Mouse (Mus musculus): ENCODE measurements around the gene Hspa1a.
"Not testable (repeated sequence)": the region's sequence is repeated elsewhere in the genome, so short reads cannot be mapped to it uniquely, and the experiment has no call there.

Gene Hspa1a

DNA sequence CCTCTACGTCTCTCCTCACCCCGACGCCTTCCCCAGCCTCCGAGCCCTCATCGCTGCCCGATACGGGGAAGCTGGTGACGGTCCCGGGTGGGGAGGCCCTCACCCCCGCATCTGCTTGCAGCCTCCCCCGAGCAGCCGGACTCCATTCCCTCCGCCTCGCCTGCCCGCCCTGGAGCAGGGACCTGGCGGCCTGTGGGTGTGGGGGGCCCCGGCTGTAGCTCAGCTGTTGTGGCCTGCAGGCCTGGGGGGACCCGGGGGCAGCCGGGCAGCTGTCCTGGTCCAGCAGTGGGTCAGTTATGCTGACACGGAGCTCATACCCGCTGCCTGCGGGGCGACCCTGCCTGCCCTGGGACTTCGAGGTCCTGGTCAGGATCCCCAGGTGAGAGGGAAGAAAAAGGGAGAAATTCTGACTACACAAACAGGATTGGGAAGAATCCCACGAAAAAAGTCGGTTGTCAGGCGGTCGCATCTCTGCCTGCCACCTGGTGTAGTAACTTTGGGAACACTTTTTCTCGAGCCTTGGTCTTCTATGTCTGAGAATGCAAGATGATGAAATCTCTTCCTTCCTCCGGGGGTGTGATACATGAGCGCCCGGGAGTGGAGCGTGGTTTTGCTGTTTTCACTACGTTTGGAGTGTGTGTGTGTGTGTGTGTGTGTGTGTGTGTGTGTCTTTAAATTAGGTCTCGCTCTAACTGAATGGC lies 29.6 kb upstream of the Hspa1a start:
- DNase-seq (ENCODE audit: low read depth, low spot score) = no peak

DNA sequence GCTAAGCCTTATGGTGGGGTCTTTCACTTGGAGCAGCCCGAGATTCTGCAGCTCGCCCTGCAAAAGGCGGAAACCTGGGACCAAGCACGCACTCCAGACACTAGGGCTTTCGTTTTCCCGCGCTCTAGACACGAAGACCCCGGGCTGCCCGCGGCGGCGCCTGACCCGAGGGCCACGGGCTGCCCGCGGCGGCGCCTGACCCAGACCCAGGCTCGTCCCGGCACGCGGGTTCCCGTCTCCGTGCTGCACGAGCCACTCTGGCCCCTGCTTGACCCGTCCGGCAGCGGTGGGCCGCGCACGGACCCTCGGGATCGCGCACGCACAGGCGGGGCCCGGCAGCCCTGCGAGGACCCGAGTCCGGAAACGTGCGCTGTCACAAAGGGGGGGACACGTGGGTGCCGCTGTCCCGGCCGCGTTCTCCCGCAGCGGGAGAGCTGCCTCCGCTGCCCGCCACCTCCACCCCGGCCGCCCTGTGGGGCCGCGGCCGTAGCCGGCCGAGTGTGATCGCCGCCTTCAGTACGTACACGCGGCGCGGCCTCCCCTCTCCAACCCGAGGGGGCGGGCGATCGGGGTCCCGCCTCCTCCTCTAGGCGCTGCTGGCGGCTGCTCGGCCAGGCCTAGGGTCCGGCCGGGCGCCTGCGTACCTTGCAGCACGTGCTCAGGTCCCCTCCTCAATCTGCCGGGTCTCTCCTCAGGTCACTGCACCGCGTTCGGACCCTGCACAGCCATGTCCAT lies 28.9 kb upstream of the Hspa1a start, which contains the start of gene Vars:
Gene Vars (plus strand): TSS at position 271 of the 735 bp plus-strand sequence.
- DNase-seq (ENCODE audit: low read depth, low spot score) = peak; percentile 89

DNA sequence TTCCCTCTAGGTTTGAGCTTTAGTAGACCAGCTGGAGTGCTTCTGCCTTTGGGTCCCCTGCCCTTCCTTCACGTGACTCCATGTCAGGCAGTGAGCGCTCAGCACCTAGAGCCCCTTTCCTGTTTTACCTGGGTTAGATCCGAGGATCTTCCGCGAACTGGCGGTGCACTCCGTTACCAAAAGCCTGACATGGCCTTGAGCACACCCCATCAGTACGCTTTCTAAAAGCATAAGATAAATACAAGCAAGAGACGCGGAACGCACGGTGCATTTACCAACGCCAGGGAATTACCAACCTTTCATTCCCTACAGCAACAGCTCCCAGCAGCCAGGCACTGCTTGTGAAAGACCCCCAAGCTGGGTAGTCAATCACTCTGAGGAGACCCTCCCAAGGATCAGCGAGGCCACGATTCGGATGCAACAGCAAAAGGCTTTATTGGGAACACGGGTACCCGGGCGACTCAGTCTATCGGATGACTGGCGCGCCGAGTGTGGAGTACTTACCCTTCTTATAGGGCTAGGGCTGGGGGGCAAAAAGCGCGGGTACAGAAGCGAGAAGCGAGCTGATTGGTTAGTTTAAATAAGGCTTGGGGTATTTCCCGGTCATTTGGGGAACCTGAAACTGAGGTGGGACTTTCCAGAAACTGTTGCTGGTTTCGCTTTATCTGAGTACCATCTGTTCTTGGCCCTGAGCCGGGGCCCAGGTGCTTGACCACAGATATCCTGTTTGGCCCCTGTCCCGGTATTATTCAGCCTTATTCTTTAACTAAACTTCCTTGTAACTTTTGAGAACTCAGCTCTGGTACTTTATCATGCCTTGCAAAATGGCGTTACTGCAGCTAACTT lies 28.1 kb upstream of the Hspa1a start:
- DNase-seq (ENCODE audit: low read depth, low spot score) = peak; percentile 53

DNA sequence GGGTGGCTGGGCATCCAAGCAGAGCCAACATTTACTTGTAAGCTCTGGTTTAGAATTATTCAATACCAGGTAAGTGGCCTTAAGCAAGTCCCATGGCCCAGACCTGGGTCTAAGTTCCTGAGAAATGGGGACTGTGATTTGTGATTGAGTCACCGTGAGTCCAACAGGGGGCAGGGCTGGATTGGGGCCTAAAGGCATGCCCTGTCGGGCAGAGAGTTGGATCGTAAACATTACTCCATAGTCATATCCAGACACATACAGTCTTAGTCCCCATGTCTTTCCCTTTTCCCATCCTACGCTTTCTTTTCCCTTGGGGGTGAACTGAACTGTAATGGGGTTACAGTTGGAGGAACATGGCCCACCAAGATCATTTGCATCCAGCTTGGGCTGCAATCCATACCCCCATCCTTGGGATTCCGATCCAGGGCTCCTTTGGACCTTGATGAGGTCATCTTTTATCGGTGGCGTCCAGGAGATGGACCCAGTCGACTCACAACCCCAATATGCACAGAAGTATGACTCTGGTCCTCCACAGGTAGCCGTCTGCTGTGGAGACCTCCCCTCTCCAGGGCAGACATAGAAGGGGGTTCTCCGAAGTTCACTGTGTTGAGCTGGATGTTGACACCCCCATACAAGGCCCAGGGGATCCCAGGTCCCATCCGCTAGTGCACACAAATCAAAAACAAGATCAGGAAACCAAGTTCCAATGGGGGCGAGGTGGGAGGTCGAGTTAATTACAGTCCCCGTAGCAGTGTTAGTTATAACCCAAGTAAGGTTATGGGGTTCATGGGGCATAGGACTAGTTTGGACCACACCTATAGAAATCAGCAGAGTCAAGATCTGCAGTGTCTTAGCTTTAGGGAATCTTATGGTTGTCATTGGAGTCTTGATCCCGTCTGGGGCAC lies 26.8 kb upstream of the Hspa1a start:
- DNase-seq (ENCODE audit: low read depth, low spot score) = no peak

DNA sequence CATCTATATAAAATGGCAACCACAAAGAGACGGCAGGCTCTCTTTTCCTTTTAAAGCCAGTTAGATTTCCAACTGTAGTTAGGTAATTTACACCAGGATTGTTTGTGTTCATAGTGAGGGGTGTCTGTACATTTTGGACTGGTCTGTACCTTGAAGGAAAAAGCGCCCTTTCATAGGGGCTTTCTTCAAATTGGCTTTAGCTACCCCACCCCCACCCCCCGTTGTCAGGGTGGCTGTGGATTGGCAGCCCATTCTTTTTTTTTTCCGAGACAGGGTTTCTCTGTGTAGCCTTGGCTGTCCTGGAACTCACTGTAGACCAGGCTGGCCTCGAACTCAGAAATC lies 25.2 kb upstream of the Hspa1a start:
- no peak for DNase-seq (ENCODE audit: low read depth, low spot score)

DNA sequence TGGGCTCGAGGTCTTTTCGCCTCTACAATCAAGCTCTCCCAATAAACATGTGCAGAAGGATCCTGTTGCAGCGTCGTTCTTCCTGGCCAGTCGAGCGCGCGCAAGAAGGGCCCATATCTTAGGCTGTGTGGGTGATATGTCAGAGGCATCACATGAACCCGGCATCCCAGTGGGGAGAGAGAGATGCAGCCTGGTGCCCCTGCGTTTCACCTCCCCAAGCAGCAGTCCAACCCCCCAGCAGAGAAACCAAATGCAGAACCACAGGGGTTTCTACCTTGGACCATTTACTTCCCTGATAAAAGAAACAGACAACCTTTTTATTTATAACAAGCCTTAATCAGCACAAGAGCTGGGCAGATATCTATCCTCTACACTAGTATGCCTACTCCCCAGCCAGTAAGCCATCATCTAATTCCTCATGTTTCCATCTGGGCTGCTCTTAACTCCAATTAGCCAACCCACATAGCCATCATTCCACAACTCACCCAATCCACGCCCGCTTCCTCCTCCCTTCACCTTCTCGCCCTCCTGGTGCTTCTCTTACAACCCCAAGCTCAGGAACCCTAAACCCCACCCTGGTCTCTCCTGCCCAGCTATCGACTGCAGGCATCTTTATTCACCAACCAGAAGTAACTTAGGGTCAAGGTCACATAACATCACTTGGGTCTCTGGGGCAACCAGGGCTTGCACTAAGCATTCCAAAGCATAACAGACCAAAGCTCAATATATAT lies 24.6 kb upstream of the Hspa1a start:
- DNase-seq (ENCODE audit: low read depth, low spot score) = peak; percentile 65

DNA sequence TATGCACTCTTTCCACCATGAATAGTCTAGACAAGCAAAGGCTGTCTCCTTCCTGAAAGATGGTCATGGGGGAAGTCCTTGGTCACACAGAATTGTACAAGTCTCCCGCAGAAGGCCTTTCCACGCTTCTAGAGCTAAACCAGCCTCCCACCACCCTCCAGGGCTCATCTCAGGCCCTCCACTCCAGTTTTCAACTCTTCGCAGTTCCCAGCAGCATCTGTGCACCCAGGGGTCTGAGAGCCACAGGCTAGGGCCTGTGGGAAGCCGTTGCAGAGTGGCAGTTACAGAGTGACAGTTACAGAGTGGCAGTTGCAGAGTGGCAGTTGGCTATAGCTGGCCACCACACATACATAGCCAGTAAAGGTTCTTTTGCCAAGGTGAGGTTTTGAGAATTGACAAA lies 24.0 kb upstream of the Hspa1a start:
- DNase-seq (ENCODE audit: low read depth, low spot score) = not testable (repeated sequence)

DNA sequence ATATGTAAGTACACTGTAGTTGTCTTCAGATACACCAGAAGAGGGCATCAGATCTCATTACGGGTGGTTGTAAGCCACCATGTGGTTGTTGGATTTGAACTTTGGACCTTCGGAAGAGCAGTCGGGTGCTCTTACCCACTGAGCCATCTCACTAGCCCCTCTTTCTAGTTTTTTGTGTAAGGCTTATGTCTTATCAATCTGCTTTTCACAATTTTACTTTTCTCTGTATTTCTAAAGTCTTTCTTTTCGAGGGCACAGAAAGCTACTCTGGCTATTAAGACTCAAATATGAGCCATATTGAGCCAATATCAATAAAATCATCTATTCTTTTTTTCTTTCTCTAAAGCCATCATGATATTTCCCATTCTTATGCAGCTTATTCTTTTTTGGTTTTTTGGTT lies 23.2 kb upstream of the Hspa1a start:
- not testable (repeated sequence) for DNase-seq (ENCODE audit: low read depth, low spot score)

DNA sequence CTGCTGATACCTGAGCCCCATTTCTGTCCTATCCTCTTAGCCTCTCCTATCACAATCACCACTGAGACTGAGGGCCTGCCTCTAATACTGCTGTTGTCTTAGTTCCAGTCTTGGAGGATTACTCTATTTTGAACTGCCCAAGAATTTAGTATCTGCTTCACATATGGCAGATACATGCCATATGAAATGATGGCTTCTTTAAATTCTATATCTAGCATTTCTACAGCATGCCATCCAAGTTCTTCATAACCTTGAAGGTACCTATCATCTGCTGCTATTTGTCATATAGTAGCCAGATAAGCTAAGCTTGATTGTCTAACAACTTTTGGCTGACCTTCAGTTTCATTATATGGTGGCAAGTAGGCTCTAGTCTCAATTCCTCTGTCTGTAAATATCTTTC lies 22.8 kb upstream of the Hspa1a start:
- DNase-seq (ENCODE audit: low read depth, low spot score) = no peak

DNA sequence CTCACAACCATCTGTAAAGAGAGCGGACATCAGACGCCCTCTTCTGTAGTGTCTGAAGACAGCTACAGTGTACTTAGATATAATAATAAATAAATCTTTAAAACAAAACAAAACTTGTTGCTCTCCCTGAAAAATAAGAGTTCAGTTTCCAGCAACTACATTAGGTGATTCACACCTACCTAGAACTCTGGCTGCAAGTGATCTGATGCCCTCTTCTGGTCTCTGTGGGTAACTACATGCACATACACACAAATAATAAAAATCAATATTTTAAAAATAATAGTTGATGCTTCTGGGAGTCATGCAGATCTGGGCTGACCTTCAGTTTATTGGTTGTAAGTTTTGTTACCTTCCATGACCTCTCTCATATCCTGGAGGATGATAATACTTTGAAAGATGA lies 12.3 kb upstream of the Hspa1a start:
- peak; percentile 55 for DNase-seq (ENCODE audit: low read depth, low spot score)

DNA sequence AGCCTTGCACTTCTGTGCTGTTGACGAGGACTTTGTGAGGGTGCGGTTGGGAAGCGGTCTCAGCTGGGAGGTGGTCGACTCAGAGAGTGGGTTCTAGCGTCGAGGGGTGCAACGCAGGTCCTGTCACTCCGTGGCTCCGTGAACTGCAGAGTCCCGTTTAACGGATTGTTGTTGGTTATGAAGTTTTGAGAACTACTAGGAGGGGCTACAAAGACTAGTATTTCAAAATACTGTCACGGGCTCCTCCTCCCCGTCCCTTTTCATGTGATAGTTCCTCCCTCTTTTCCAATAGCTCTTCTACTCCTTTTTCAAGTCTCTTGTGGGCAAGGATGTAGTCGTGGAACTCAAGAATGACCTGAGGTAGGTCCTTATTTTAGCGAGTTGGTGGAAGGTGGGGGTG lies 10.4 kb upstream of the Hspa1a start:
- no peak for DNase-seq (ENCODE audit: low read depth, low spot score)

DNA sequence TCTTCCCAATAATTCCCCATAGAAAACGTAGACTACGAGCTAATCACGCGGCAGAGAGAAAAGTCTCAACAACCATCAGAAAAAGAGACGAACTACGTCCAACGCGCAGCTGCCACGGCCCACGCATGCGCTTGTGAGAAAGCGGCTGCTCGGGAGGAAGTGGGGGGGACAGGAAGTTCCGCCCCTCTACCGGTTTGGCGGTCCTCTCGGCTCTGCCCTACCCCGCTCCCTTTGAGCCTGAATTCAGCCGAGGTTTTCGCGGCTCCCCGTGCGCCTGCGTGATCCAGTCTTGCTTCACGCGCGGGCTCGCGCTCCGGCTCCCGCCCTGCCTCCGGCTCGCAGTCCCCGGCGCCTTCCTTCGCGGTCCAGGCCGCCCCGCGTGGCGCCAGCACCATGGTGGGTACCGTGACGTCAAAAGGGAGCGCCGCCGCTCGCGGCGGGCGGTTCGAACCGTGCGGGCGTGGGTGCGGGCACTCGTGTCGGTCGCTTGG lies 9.8 kb upstream of the Hspa1a start, which contains the start of gene Lsm2:
Gene Lsm2 (plus strand): TSS at position 173 of the 491 bp plus-strand sequence.
- peak; percentile 95 for DNase-seq (ENCODE audit: low read depth, low spot score)

DNA sequence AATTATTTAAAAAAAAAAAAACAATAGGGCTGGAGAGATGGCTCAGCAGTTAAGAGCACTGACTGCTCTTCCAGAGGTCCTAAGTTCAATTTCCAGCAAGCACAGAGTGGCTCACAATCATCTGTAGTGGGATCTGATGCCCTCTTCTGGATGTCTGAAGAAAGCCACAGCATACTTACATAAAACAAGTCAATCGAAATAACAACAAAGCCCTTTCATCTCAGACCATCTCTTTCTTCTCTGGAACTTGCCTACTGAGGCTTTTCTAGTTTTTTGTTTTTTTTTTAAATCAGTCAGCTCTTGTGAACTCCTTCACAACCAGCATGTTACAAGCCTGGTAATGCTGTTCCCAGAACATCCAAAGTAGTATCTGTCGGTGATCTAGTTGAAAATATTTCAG lies 8.7 kb upstream of the Hspa1a start:
- peak; percentile 84 for DNase-seq (ENCODE audit: low read depth, low spot score)

DNA sequence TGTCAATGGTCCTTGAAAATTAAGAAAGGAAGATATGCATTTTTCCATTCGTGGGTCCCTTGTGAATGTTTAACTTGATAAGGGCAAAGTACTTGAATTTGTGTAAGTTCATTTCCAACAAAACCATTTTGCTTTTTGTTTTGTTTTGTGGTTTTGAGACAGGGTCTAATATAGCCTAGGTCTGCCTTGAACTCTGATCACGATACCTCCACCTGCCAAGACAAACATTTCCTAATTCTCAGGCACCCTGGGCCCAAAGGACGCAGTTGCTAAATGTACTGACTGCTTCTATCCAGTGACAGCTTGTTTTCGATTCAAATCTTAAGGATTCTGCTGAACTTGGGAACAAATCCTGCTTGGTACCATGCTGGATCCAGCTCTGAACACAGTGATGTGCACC lies 7.7 kb upstream of the Hspa1a start:
- DNase-seq (ENCODE audit: low read depth, low spot score) = no peak

DNA sequence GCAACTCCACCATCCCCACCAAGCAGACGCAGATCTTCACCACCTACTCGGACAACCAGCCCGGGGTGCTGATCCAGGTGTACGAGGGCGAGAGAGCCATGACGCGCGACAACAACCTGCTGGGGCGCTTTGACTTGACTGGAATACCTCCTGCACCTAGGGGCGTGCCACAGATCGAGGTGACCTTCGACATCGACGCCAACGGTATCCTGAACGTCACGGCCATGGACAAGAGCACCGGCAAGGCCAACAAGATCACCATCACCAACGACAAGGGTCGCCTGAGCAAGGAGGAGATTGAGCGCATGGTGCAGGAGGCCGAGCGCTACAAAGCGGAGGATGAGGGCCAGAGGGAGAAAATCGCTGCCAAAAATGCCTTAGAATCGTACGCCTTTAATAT lies 6.3 kb upstream of the Hspa1a start:
- no peak for DNase-seq (ENCODE audit: low read depth, low spot score)

DNA sequence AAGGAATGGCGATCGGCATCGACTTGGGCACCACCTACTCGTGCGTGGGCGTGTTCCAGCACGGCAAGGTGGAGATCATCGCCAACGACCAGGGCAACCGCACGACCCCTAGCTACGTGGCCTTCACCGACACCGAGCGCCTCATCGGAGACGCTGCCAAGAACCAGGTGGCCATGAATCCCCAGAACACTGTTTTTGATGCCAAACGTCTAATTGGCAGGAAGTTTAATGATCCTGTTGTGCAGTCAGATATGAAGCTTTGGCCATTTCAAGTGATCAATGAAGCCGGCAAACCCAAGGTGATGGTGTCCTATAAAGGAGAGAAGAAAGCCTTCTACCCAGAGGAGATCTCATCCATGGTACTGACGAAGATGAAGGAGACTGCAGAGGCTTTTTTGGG lies 5.0 kb upstream of the Hspa1a start:
- no peak for DNase-seq (ENCODE audit: low read depth, low spot score)

DNA sequence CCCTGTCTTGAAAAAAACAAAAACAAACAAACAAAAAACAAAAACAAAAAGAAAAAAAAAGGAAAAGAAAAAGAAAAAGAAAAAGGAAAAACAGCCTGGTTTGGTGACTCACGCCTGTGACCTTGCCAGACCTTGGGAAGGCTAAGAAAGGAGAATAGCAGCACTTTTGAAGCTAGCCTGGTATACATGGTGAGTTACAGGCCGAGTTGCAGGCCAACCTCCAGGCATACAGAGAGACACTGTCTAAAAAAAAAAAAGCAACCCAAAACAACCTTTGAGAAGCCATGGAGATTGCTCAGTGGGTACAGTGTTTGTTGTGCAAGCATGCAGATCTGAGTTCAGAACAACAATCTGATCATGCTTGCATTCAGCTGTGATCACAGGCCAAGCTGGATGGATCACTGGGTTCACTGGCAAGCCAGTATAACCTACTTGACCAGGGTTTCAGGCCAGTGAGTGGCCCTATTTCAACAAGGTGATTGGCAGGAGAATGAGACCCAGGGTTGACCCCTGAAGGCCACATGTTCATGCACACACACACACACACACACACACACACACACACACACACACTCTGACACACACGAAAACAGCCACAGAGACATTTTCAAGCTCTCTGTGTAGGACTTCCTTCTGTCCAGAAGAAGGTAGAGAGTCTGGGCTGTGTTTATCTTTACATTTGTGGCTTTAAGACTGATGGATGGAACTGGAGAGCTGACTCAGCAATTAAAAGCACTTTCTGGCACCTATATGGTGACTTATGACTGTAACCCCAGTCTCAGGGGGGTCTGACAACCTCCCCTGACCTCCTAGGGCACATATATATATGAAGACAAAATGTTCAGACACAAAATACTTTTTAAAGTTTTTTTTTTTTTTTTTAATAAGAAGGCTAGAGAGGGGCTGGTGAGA lies 3.9 kb upstream of the Hspa1a start:
- no peak for DNase-seq (ENCODE audit: low read depth, low spot score)

DNA sequence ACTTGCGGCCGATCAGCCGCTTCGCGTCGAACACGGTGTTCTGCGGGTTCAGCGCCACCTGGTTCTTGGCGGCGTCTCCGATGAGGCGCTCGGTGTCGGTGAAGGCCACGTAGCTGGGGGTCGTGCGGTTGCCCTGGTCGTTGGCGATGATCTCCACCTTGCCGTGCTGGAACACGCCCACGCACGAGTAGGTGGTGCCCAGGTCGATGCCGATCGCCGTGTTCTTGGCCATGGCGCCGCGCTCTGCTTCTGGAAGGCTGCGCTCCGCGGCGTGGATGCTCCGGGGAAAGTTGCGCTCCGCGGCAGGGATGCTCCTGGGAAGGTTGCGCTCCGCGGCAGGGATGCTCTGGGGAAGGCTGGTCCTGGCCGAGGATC lies 275 bp downstream of the Hspa1a start:
- DNase-seq (ENCODE audit: low read depth, low spot score) = not testable (repeated sequence)

DNA sequence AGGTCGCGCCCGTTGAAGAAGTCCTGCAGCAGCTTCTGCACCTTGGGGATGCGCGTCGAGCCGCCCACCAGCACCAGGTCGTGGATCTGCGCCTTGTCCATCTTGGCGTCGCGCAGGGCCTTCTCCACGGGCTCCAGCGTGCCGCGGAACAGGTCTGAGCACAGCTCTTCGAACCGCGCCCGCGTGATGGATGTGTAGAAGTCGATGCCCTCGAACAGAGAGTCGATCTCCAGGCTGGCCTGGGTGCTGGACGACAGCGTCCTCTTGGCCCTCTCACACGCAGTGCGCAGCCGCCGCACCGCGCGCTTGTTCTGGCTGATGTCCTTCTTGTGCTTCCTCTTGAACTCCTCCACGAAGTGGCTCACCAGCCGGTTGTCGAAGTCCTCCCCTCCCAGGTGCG lies 1.1 kb downstream of the Hspa1a start:
- DNase-seq (ENCODE audit: low read depth, low spot score) = not testable (repeated sequence)

Data from ES-CJ7 (cell line).